Mouse (Mus musculus) granulocyte monocyte progenitor cell, adult 5-6 weeks (primary cell): ENCODE measurements around the gene Pdcl2. TPM values are rescaled to one million over a fixed set of nuclear protein-coding genes. Genes with fewer than 3 reads are reported as not detected.

Experiments
- ATAC-seq: replicated peaks from 2 replicates; pipeline ENCODE4 v1.8.0; 2016; ENCODE audit warnings: mild to moderate bottlenecking, moderate TSS enrichment, inconsistent platforms; ENCODE audit not compliant: poor library complexity, severe bottlenecking
- total RNA-seq, 2 experiments: library from RNA; stranded (forward) in 1 of 2; stranded (reverse) in 1 of 2; fragments of 200-712, 200-1000 nt in 1 of 2; fragments of >200 nt in 1 of 2; fragmentation: Nextera tagmentation in 1 of 2; gene quantifications; 2 replicates each; pipeline ENCODE4 v1.2.3; 2014 to 2017

Gene Pdcl2
- total RNA-seq (2014; fragmentation: Nextera tagmentation), result not detected in 2 replicates
- total RNA-seq (2017), result not detected in 2 replicates

GRCm38 (mm10) chr5:76330953-76331352, at the start of gene Pdcl2:
Gene Pdcl2, minus strand, starts transcription at chr5:76331156.
- ATAC-seq, result no peak

DNA sequence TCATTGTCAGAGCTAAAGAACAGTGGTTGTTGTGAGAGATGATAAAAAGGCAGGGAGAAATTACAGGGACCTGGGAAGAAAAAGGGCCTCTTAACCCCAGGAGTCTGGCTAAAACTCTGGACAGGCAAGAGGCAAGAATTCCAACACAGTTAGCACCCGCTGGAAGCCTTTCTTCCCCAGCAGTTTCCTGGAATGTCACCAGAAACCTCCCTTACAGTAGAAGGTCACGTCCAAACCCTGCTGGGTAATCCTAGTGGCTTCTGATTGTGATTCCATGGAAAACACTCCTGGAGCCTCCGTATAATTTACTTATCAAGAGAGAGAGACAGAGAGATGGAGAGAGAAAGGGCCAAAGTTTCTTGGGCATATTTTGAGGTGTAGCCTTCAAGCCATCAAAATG, 48.3 kb upstream of the Pdcl2 start:
- ATAC-seq, result no peak

- no peak for ATAC-seq
Observed at GRCm38 (mm10) chr5:76369215-76369840, 38.4 kb upstream of the Pdcl2 start.

DNA sequence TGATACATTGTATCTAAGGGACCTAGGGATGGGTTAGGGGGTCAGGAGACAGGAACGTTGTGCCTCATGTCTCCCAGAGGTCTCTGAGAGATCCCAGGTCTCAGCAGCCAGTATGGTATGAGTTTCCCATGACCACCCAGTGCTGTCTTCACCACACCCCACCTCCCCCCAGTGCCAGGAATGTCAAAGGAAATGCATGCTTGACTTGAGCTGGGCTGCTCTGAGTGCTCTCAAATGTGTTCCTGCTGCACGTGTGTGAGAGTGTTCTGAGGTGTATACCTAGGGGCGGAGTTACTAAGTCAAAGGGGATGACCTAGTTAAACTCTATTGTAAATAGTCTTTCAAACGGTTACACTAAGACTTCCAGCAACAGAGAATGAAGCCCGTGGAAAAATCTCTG, 34.5 kb upstream of the Pdcl2 start:
- no peak for ATAC-seq

GRCm38 (mm10) chr5:76363453-76364104, 32.6 kb upstream of the Pdcl2 start, which contains the start of gene Nmu:
Gene Nmu, minus strand, starts transcription at chr5:76363788.
- no peak for ATAC-seq

DNA sequence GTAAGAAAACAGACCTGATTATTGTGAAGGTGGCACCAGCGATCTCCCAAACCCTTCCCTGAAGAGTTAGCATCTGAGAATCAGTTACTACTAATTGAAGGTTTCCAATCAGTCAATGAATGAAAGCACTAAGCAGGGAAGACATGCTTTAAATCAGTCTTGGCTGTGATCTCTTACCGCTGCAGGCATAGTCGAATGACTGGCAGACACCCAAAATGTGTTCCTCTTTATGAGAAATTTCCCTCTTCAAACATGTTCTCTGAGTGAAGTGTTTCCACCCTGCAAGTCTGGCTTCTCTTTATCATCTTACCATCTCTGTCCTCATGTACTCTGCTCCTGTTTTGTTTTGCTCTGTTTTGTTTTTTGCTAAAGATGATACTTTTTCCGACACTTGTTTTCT, 29.8 kb upstream of the Pdcl2 start:
- ATAC-seq, result no peak

GRCm38 (mm10) chr5:76360057-76360456, 29.1 kb upstream of the Pdcl2 start:
- no peak for ATAC-seq

DNA sequence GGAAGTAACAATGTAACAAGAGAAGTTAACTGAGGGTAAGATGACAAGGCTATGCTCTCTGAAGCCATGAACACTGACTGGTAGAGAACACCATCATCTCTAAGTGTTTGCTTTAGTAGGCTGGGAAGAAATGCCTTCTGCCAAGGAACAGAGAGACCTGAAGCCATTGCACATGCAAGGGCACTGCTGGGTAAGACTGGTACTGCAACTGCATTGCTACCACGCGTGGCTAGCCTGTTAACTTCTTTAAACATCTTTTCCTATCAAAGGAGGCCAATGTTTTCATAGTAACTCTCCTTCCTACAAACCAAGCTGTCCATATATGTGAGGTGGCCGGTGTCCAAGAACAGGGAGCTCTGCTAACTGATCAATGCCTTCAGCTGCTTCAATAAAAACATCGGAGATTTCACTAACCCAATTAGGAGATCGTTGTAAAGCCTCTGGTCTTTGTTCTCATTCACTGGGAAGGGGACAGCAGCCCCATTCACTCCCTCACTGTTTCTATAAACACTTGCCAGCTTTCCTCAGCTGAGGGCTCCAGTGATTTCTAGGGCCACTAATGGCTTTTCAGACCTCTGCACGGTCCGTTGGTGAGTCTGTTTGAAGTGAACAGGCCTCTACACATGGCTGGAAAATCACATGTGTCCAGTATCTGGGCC, 21.1 kb upstream of the Pdcl2 start:
- ATAC-seq, result no peak

DNA sequence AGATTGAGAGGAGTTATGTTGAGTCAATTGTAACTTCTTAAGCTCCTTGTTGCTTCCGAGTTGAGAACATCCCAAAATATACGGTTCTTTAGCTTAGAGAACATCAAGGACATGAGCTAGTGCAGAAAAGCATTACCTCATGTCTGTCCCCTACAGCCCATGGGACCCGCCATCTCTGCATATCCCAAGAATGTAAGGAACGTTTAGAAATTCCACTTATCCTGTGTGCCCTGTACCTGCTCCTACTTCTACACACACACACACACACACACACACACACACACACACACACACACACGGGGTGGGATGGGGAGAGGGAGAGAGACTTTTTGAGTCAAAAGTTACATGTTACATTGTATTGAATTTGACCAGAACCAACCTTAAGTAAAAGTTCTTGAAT, 20.6 kb upstream of the Pdcl2 start:
- no peak for ATAC-seq

GRCm38 (mm10) chr5:76346137-76346536, 15.2 kb upstream of the Pdcl2 start:
- ATAC-seq, result no peak

GRCm38 (mm10) chr5:76340931-76341330, 10.0 kb upstream of the Pdcl2 start:
- no peak for ATAC-seq

- peak; percentile 88 for ATAC-seq
Observed at GRCm38 (mm10) chr5:76337100-76337499, 6.1 kb upstream of the Pdcl2 start.

- no peak; the same call in 1 of the 2 replicates for ATAC-seq
Observed at GRCm38 (mm10) chr5:76333833-76334232, 2.9 kb upstream of the Pdcl2 start.

DNA sequence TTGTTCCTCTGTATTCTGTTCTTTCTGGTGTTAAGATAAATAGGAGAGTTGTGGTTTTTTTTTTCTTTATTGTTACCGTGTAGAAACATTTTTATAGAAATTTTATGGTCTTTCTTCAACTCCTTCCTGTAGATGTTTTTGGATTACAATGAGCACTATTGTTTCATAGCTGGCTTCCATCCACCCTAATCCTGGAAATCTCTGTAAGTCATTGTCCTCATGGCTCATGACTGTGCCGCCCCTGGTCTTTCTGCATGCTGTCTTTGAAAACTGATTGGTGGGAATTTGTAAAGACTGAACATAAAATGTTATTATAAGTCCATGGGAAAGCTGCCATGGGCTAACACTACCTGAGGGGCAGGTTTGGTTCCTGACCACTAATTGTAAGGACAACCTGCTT, 3.7 kb downstream of the Pdcl2 start:
- no peak for ATAC-seq

DNA sequence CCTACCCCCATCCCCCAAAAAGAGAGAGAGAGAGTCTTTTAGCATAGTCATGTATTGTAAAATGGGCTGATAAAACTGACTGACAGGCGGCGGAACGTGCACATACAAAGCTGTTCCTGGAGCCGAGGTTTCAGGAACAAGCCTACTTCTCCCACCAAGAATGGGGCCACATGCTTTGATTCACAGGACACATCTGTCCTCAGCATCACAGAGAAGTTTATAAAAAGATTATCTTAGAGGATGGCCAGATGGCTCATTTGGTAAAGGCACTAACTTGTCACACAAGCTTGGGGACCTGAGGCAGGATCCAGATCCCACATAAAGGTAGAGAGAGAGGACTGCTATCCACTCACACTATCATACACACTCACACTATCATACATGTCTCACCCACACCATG, 5.8 kb downstream of the Pdcl2 start:
- ATAC-seq, result no peak

DNA sequence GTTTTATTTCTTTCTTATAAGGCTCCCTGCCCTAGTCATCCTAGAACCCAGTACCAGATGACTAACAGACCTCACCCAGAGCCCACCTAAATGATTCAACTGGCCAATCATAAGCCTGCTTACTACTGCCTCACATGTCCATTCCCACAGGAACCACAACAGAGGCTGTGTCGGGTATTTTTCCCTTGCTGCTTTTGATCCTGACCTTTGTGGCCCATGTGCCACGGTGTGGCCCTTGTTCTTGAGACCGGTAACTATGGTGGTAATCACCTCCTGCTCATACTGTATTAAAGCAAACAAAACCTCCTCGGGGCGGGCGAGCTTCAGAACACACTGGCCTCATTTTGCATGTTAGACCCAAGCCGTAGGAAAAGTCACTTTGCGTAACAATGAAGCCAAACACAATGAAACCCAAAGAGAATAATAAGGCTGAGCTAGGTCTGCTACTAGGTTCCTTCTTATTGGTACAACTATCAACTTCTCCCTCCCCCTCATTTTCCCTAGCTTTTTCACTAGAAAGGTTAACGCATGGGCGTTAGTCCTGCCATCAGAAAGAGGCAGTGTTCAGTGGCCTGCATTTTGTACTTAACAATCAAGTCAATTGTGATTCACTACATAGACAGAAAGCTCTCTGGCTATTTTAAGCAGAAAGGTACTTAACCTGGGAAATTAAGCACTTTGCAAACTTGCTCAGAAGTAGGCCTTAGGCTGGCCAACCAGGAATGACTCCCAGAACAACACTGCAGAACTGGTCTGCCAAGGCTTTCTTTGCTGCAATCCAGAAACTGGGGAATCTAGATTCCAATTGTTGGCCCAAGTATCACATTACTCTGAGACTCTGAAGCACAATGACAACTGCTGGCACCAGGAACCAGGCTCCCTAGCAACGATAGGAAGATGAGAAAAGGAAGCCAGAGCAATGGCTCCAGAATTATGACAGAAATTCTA, 9.4 kb downstream of the Pdcl2 start:
- ATAC-seq, result no peak

- ATAC-seq, result no peak
Observed at GRCm38 (mm10) chr5:76308206-76308605, 22.8 kb downstream of the Pdcl2 start.

DNA sequence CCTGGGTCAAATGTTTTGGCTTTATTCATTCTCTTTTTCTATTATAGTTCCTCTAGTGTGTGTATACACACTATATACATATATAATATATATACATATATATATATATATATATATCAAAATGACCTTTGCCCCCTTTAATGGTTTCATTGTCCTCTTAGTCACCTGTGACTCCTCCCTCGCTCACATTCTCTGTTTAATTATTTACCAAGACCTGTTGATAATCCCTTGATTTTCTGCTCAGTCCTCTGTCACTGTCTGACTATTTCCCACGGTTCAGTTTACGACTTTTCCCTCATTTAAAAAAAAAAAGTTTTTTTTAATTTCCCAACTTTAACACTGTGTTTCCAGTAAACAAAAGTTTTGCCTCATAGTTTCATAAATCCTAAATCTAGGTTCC, 24.7 kb downstream of the Pdcl2 start:
- ATAC-seq, result no peak

- no peak for ATAC-seq
Observed at GRCm38 (mm10) chr5:76305616-76306015, 25.3 kb downstream of the Pdcl2 start.
